Mouse (Mus musculus) neural tube, embryonic 14.5 days (tissue): Measurements from ENCODE around the gene Bicc1. TPM values are rescaled to one million over a fixed set of nuclear protein-coding genes. Genes with fewer than 3 reads are reported as not detected.

ENCODE experiments used
- ATAC-seq: fragments of 200-750 bp; cut with Nextera tagmentation; 2 replicates; pipeline ENCODE4 v1.8.0; 2017; ENCODE audit warnings: low read depth, mild to moderate bottlenecking, moderate TSS enrichment, moderate library complexity
- H3K27ac ChIP-seq: fragments of 300-500 bp; sonication (generic); 2 replicates; pipeline ENCODE4 v1.5.1; 2014; ENCODE audit warnings: low read depth, mild to moderate bottlenecking, control low read depth, low read length, moderate library complexity, mixed read lengths
- H3K27me3 ChIP-seq: fragments of 300-500 bp; sonication (generic); 2 replicates; pipeline ENCODE4 v1.6.1; 2014; ENCODE audit warnings: low read length; ENCODE audit not compliant: control insufficient read depth, insufficient read depth
- H3K36me3 ChIP-seq: fragments of 300-500 bp; sonication (generic); 2 replicates; pipeline ENCODE4 v1.6.1; 2014; ENCODE audit warnings: low read length, mixed read lengths; ENCODE audit not compliant: control insufficient read depth, insufficient read depth
- H3K4me1 ChIP-seq: fragments of 300-500 bp; sonication (generic); 2 replicates; pipeline ENCODE4 v1.6.1; 2014; ENCODE audit warnings: low read length; ENCODE audit not compliant: control insufficient read depth, insufficient read depth
- H3K4me2 ChIP-seq: fragments of 300-500 bp; sonication (generic); 2 replicates; pipeline ENCODE4 v1.6.1; 2014; ENCODE audit warnings: mild to moderate bottlenecking, low read depth, low read length, control low read depth
- H3K4me3 ChIP-seq: fragments of 300-500 bp; sonication (generic); 2 replicates; pipeline ENCODE4 v1.5.1; 2014; ENCODE audit warnings: low read depth, low read length, control low read depth, mixed read lengths
- H3K9ac ChIP-seq: fragments of 300-500 bp; sonication (generic); replicated peaks from 2 replicates; pipeline ENCODE4 v1.6.1; 2014; ENCODE audit warnings: low read depth, mild to moderate bottlenecking, control low read depth, low read length, mixed read lengths
- H3K9me3 ChIP-seq: fragments of 300-500 bp; sonication (generic); 2 replicates; pipeline ENCODE4 v1.6.1; 2016; ENCODE audit warnings: low read length; ENCODE audit not compliant: control insufficient read depth
- WGBS: fragments of 180-500 bp; shearing (Covaris S2); extraction: QIAGEN DNeasy Blood & Tissue Kit; methylation state at CpG from one replicate; pipeline ENCODE4 v1.1.7; 2014; 5-methylcytosine and 5-hydroxymethylcytosine counted together
- polyA plus RNA-seq: library from polyadenylated mRNA; unstranded; fragments of >200 nt; fragmentation: Nextera tagmentation; extraction: Ambion mirVana; gene quantifications from 2 replicates; pipeline ENCODE4 v1.2.1, GENCODE M21; 2014

Bicc1 gene
- polyA plus RNA-seq, 1 experiment from 2014 or later, result 2.0 TPM

- 87% methylated on average over 8 of the region's 8 CpGs for WGBS
- no peak overlapping the region for H3K4me3 ChIP-seq
- H3K27me3 ChIP-seq, result no peaks in the 10 kb centered on the region
- H3K27ac ChIP-seq, result no peak overlapping the region
- no peak overlapping the region for H3K9ac ChIP-seq
- no peaks in the 10 kb centered on the region for H3K9me3 ChIP-seq
- no peak for ATAC-seq
- H3K36me3 ChIP-seq, result no peaks in the 10 kb centered on the region
- no peaks in the 10 kb centered on the region for H3K4me1 ChIP-seq
- no peak overlapping the region for H3K4me2 ChIP-seq
Measured at GRCm38 (mm10) chr10:71094707-71095254, 64.7 kb downstream of the Bicc1 start.

DNA sequence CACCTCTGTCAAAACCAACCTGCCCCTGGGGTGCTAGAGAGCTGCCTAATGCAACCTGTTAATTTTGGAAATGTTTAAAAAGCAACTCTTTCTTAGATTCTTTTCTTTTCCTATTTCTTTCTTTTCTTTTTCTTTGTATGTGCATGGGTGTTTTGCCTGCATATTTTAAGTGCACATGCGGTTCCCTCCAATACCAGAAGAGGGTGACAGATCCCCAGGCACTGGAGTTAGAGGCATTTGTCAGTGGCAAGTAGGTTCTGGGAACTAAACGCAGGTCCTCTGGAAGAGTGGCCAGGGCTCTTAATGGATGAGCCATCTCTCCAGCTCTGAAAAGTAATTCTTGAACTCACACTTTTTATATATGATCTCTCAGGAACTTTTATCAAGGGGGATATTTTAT lies 66.2 kb downstream of the Bicc1 start:
- Histone ChIP-seq H3K27ac (no peak overlapping the region), H3K9ac (no peak overlapping the region), H3K4me3 (no peak overlapping the region), H3K4me2 (no peak overlapping the region), H3K27me3 (no peaks in the 10 kb centered on the region), H3K36me3 (no peaks in the 10 kb centered on the region), H3K4me1 (no peaks in the 10 kb centered on the region), H3K9me3 (no peaks in the 10 kb centered on the region)
- ATAC-seq, result no peak
- 89% methylated on average over 2 of the region's 2 CpGs for WGBS

DNA sequence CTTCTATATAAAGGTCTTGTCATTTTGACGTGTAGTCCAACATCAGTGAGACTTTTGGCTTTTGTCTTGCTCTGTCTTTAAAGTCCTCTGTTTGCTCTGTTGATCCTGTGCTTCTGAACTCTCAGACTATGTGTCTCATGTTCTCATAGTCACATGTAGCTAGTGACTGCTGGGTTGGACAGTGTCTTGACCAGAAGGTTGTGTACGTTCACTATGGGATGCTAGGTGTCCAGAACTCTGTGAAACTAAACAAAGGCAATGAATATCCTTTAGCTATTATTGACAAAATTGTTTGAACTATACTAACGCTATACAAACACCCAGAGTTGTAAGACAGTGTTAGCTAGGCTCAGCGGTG lies 72.2 kb downstream of the Bicc1 start:
- 92% methylated on average over 4 of the region's 4 CpGs for WGBS
- no peaks in the 10 kb centered on the region for H3K36me3 ChIP-seq
- no peak overlapping the region for H3K9ac ChIP-seq
- H3K9me3 ChIP-seq, result no peaks in the 10 kb centered on the region
- no peaks in the 10 kb centered on the region for H3K4me1 ChIP-seq
- no peak overlapping the region for H3K4me3 ChIP-seq
- H3K27me3 ChIP-seq, result no peaks in the 10 kb centered on the region
- ATAC-seq, result no peak
- H3K4me2 ChIP-seq, result no peak overlapping the region
- no peak overlapping the region for H3K27ac ChIP-seq

DNA sequence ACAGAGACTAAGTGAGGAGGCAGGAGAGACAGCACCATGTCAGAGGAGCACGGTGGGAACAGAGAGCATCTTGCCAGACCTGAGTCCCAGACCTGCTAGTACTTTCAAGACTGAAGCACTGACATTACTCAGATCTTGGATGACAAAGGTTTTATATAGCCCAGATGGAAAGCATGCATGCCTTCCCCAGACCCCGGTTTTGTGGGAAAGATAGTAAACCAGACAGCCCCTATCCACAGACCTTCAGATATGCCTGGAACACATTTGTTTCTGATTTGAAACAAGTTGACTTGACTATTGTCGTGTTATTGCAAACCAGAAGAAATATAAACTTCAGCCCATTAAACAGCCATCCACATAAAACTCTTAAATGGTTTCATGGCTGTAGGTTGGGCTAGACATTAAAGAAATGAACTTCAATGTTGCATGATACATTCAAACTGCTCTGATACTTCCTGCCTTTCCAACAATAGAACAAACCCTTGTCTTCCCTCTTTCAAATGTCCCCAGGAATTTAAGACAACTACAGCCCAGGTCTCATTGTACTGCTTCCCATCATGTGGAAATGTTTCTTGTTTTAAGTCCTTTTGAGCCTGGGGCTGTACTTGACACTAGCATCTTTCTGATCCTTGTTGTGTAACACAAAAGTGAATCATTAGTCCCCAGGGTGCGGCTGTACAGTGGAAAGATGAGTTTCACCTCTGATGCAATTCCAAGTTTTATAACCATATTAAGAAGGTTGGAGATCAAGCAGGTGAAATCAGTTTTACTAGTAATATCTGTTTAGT lies 72.7 kb downstream of the Bicc1 start:
- Histone ChIP-seq H3K36me3 (no peaks in the 10 kb centered on the region), H3K27me3 (no peaks in the 10 kb centered on the region), H3K27ac (no peak overlapping the region), H3K4me2 (no peak overlapping the region), H3K4me3 (no peak overlapping the region), H3K9me3 (no peaks in the 10 kb centered on the region), H3K4me1 (no peaks in the 10 kb centered on the region), H3K9ac (no peak overlapping the region)
- WGBS, result 85% methylated on average over 4 of the region's 4 CpGs
- ATAC-seq, result no peak

- WGBS, result 86% methylated on average over 6 of the region's 6 CpGs
- no peak for ATAC-seq
- H3K9ac ChIP-seq, result no peak overlapping the region
Measured at GRCm38 (mm10) chr10:71082986-71083385, 76.5 kb downstream of the Bicc1 start.

GRCm38 (mm10) chr10:71078856-71079255 lies 80.6 kb downstream of the Bicc1 start:
- H3K27me3 ChIP-seq, result no peaks in the 10 kb centered on the region
- 93% methylated on average over 5 of the region's 5 CpGs for WGBS
- no peaks in the 10 kb centered on the region for H3K36me3 ChIP-seq
- no peak overlapping the region for H3K4me3 ChIP-seq
- no peaks in the 10 kb centered on the region for H3K9me3 ChIP-seq
- H3K9ac ChIP-seq, result no peak overlapping the region
- no peak overlapping the region for H3K4me2 ChIP-seq
- no peak overlapping the region for H3K27ac ChIP-seq
- no peaks in the 10 kb centered on the region for H3K4me1 ChIP-seq
- ATAC-seq, result no peak

More at GRCm38 (mm10) chr10:71082986-71083385, 76.5 kb downstream of the Bicc1 start:
- Histone ChIP-seq H3K27ac (no peak overlapping the region), H3K4me1 (no peaks in the 10 kb centered on the region), H3K4me3 (no peak overlapping the region), H3K36me3 (no peaks in the 10 kb centered on the region), H3K27me3 (no peaks in the 10 kb centered on the region), H3K9me3 (no peaks in the 10 kb centered on the region), H3K4me2 (no peak overlapping the region)

- Histone ChIP-seq H3K4me1 (no peaks in the 10 kb centered on the region), H3K36me3 (no peaks in the 10 kb centered on the region), H3K4me3 (no peak overlapping the region), H3K9me3 (no peaks in the 10 kb centered on the region), H3K27me3 (no peaks in the 10 kb centered on the region), H3K4me2 (no peak overlapping the region), H3K9ac (no peak overlapping the region), H3K27ac (no peak overlapping the region)
- no peak for ATAC-seq
- WGBS, result 86% methylated on average over 4 of the region's 4 CpGs
Measured at GRCm38 (mm10) chr10:71065009-71065408, 94.5 kb downstream of the Bicc1 start.

DNA sequence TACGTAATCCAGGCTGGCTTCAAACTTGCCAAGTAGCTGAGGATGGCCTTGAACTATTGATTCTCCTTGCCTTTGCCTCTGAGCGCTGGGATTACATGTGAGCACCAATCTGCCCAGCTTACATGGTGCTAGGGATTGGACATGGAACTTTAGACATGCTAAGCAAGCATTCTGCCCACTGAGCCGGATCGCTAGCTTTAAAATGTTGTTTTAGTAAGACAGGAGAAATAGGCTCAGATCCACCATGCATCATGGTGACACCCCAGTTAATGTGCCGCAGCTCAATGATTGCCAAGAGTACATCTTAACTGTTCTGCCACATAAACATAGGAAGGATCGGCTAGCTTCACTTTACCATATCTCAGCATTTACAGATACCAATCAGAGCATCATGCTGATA lies 94.9 kb downstream of the Bicc1 start:
- Histone ChIP-seq H3K27ac (no peak overlapping the region), H3K27me3 (no peaks in the 10 kb centered on the region), H3K9ac (no peak overlapping the region), H3K4me2 (no peak overlapping the region), H3K9me3 (no peaks in the 10 kb centered on the region), H3K4me1 (no peaks in the 10 kb centered on the region), H3K4me3 (no peak overlapping the region), H3K36me3 (no peaks in the 10 kb centered on the region)
- WGBS, result 94% methylated on average over 6 of the region's 6 CpGs
- no peak for ATAC-seq

DNA sequence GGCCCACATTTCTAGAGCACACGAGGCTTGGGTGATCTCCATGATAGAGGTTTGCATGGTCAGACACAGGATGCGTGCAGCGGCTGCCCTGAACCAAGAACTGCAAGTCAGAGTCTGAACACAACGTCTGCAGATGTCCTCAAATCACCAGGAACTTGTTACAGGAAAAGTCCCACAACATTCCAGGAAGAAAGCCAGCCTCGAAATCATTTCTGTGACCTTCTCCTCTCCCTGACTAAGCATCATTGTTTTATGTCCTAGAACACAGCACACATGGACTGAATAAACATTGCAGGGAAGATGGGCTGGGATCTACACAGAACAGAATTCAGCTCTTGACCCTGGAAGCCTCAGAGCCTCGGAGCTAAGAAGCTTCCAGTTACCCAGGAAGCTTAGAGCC lies 97.3 kb downstream of the Bicc1 start:
- Histone ChIP-seq H3K27ac (no peak overlapping the region), H3K36me3 (no peaks in the 10 kb centered on the region), H3K4me3 (no peak overlapping the region), H3K4me2 (no peak overlapping the region), H3K4me1 (0 out of 2 replicates have a peak, but pooled peaks cover 3% of the 10 kb centered on the region), H3K9me3 (no peaks in the 10 kb centered on the region), H3K27me3 (no peaks in the 10 kb centered on the region), H3K9ac (no peak overlapping the region)
- 84% methylated on average over 6 of the region's 6 CpGs for WGBS
- ATAC-seq, result no peak
